Mouse (Mus musculus) hindbrain, embryonic 13.5 days (tissue): ENCODE results near the gene Myog. TPM values are rescaled to one million over a fixed set of nuclear protein-coding genes. Genes with fewer than 3 reads are reported as not detected.

ENCODE experiments used
- ATAC-seq: fragments of 200-750 bp; cut with Nextera tagmentation; 2 replicates; pipeline ENCODE4 v1.8.0; 2017; ENCODE audit warnings: moderate TSS enrichment; ENCODE audit not compliant: low FRiP score
- H3K27ac ChIP-seq: fragments of 300-500 bp; sonication (generic); 2 replicates; pipeline ENCODE4 v1.5.1; 2015; ENCODE audit warnings: inconsistent platforms, mild to moderate bottlenecking, moderate library complexity
- H3K27me3 ChIP-seq: fragments of 300-500 bp; sonication (generic); 2 replicates; pipeline ENCODE4 v1.6.1; 2015; ENCODE audit warnings: mild to moderate bottlenecking, inconsistent platforms
- H3K36me3 ChIP-seq: fragments of 300-500 bp; sonication (generic); 2 replicates; pipeline ENCODE4 v1.6.1; 2015; ENCODE audit warnings: mild to moderate bottlenecking, inconsistent platforms
- H3K4me1 ChIP-seq: fragments of 300-500 bp; sonication (generic); replicated peaks from 2 replicates; pipeline ENCODE4 v1.6.1; 2015; ENCODE audit warnings: inconsistent platforms
- H3K4me2 ChIP-seq: fragments of 300-500 bp; sonication (generic); 2 replicates; pipeline ENCODE4 v1.6.1; 2015; ENCODE audit warnings: inconsistent platforms, mild to moderate bottlenecking, moderate library complexity
- H3K4me3 ChIP-seq: fragments of 300-500 bp; sonication (generic); 2 replicates; pipeline ENCODE4 v1.5.1; 2015; ENCODE audit warnings: mild to moderate bottlenecking, inconsistent platforms
- H3K9ac ChIP-seq: fragments of 300-500 bp; sonication (generic); 2 replicates; pipeline ENCODE4 v1.6.1; 2015; ENCODE audit warnings: mild to moderate bottlenecking, inconsistent platforms
- H3K9me3 ChIP-seq: fragments of 300-500 bp; sonication (generic); 2 replicates; pipeline ENCODE4 v1.6.1; 2016; ENCODE audit warnings: inconsistent platforms
- WGBS: fragments of 180-500 bp; shearing (Covaris S2); methylation state at CpG from one replicate; pipeline ENCODE4 v1.1.7; 2015; 5-methylcytosine and 5-hydroxymethylcytosine counted together
- polyA plus RNA-seq: library from polyadenylated mRNA; unstranded; fragments of >200 nt; fragmentation: Nextera tagmentation; extraction: Ambion mirVana; gene quantifications from 2 replicates; pipeline ENCODE4 v1.2.1, GENCODE M21; 2015

The Myog gene
- polyA plus RNA-seq, 1 experiment from 2014 or later = 3.6 TPM

GRCm38 (mm10) chr1:134310729-134311128 lies 20.9 kb downstream of the Myog start:
- H3K36me3 ChIP-seq = peaks cover 25% of the 10 kb centered on the region
- H3K27me3 ChIP-seq = 0 out of 2 replicates have a peak, but pooled peaks cover 5% of the 10 kb centered on the region
- 93% methylated on average over 3 of the region's 3 CpGs for WGBS
- no peak overlapping the region for H3K9ac ChIP-seq
- H3K9me3 ChIP-seq = no peaks in the 10 kb centered on the region
- no peak overlapping the region for H3K4me3 ChIP-seq
- ATAC-seq = no peak
- no peak overlapping the region for H3K4me2 ChIP-seq
- no peaks in the 10 kb centered on the region for H3K4me1 ChIP-seq
- H3K27ac ChIP-seq = no peak overlapping the region

- Histone ChIP-seq H3K27ac (no peak overlapping the region), H3K27me3 (0 out of 2 replicates have a peak, but pooled peaks cover 5% of the 10 kb centered on the region), H3K36me3 (peaks cover 32% of the 10 kb centered on the region), H3K4me2 (no peak overlapping the region), H3K4me1 (no peaks in the 10 kb centered on the region), H3K9ac (no peak overlapping the region), H3K4me3 (no peak overlapping the region), H3K9me3 (no peaks in the 10 kb centered on the region)
- ATAC-seq = no peak
- WGBS = 91% methylated on average over 7 of the region's 7 CpGs
Measured at GRCm38 (mm10) chr1:134311760-134312159, 22.0 kb downstream of the Myog start.

- Histone ChIP-seq H3K27me3 (0 out of 2 replicates have a peak, but pooled peaks cover 5% of the 10 kb centered on the region), H3K4me2 (no peak overlapping the region), H3K9ac (no peak overlapping the region), H3K4me3 (no peak overlapping the region), H3K9me3 (no peaks in the 10 kb centered on the region), H3K27ac (no peak overlapping the region), H3K4me1 (peaks cover 12% of the 10 kb centered on the region), H3K36me3 (peaks cover 35% of the 10 kb centered on the region)
- WGBS = 90% methylated on average over 5 of the region's 5 CpGs
- ATAC-seq = no peak
Measured at GRCm38 (mm10) chr1:134315181-134315580, 25.4 kb downstream of the Myog start.

- Histone ChIP-seq H3K9me3 (no peaks in the 10 kb centered on the region), H3K27ac (no peak overlapping the region), H3K4me1 (peaks cover 24% of the 10 kb centered on the region), H3K4me2 (no peak overlapping the region), H3K9ac (no peak overlapping the region), H3K27me3 (0 out of 2 replicates have a peak, but pooled peaks cover 5% of the 10 kb centered on the region), H3K36me3 (peaks cover 31% of the 10 kb centered on the region), H3K4me3 (no peak overlapping the region)
- 91% methylated on average over 9 of the region's 9 CpGs for WGBS
- ATAC-seq = no peak
Measured at GRCm38 (mm10) chr1:134316361-134316760, 26.6 kb downstream of the Myog start.

GRCm38 (mm10) chr1:134318261-134318660 lies 28.5 kb downstream of the Myog start:
- no peak overlapping the region for H3K27ac ChIP-seq
- H3K9me3 ChIP-seq = no peaks in the 10 kb centered on the region
- peaks cover 22% of the 10 kb centered on the region for H3K36me3 ChIP-seq
- peaks cover 26% of the 10 kb centered on the region for H3K4me1 ChIP-seq
- WGBS = 79% methylated on average over 5 of the region's 5 CpGs
- no peak overlapping the region for H3K9ac ChIP-seq
- no peaks in the 10 kb centered on the region for H3K27me3 ChIP-seq
- no peak overlapping the region for H3K4me3 ChIP-seq
- ATAC-seq = no peak
- H3K4me2 ChIP-seq = no peak overlapping the region

- H3K9ac ChIP-seq = 0 out of 2 replicates have a peak overlapping the region, but pooled peaks have one; percentile 43
- H3K9me3 ChIP-seq = no peaks in the 10 kb centered on the region
- ATAC-seq = peak; percentile 58
- peak overlapping the region; percentile 62 for H3K27ac ChIP-seq
- H3K4me1 ChIP-seq = peaks cover 26% of the 10 kb centered on the region
- no peaks in the 10 kb centered on the region for H3K27me3 ChIP-seq
- no peak overlapping the region for H3K4me3 ChIP-seq
- WGBS = 50% methylated on average over 14 of the region's 14 CpGs
- H3K4me2 ChIP-seq = no peak overlapping the region
- peaks cover 26% of the 10 kb centered on the region for H3K36me3 ChIP-seq
Measured at GRCm38 (mm10) chr1:134320691-134321301, 31.0 kb downstream of the Myog start.

GRCm38 (mm10) chr1:134322591-134322990 lies 32.8 kb downstream of the Myog start:
- no peak overlapping the region for H3K4me3 ChIP-seq
- H3K9me3 ChIP-seq = no peaks in the 10 kb centered on the region
- WGBS = 91% methylated on average over 6 of the region's 6 CpGs
- H3K4me1 ChIP-seq = peaks cover 31% of the 10 kb centered on the region
- H3K27me3 ChIP-seq = no peaks in the 10 kb centered on the region
- no peak overlapping the region for H3K27ac ChIP-seq
- H3K9ac ChIP-seq = no peak overlapping the region
- ATAC-seq = no peak
- no peak overlapping the region for H3K4me2 ChIP-seq
- H3K36me3 ChIP-seq = peaks cover 23% of the 10 kb centered on the region; the same call in 1 of the 2 replicates

GRCm38 (mm10) chr1:134326841-134327346 lies 37.1 kb downstream of the Myog start:
- peaks cover 12% of the 10 kb centered on the region; the same call in 1 of the 2 replicates for H3K4me1 ChIP-seq
- H3K4me2 ChIP-seq = no peak overlapping the region
- WGBS = 96% methylated on average over 12 of the region's 12 CpGs
- no peaks in the 10 kb centered on the region for H3K27me3 ChIP-seq
- H3K4me3 ChIP-seq = no peak overlapping the region
- no peak overlapping the region for H3K27ac ChIP-seq
- peaks cover 21% of the 10 kb centered on the region; the same call in 1 of the 2 replicates for H3K36me3 ChIP-seq
- ATAC-seq = no peak
- H3K9me3 ChIP-seq = no peaks in the 10 kb centered on the region
- H3K9ac ChIP-seq = no peak overlapping the region

GRCm38 (mm10) chr1:134331879-134332635 lies 42.3 kb downstream of the Myog start:
- H3K4me2 ChIP-seq = no peak overlapping the region

GRCm38 (mm10) chr1:134332770-134333271 lies 43.0 kb downstream of the Myog start, which contains the start of gene Ppfia4:
Gene Ppfia4, minus strand, starts transcription at chr1:134332928.
- no peaks in the 10 kb centered on the region for H3K9me3 ChIP-seq
- no peak within 1 kb of the TSS for H3K4me3 ChIP-seq

More at GRCm38 (mm10) chr1:134331879-134332635, 42.3 kb downstream of the Myog start:
- no peak overlapping the region for H3K27ac ChIP-seq
- H3K36me3 ChIP-seq = 0 out of 2 replicates have a peak, but pooled peaks cover 2% of the 10 kb centered on the region
- ATAC-seq = 0 out of 2 replicates have a peak, but pooled peaks have one; percentile 23
- H3K4me1 ChIP-seq = peaks cover 31% of the 10 kb centered on the region
- H3K27me3 ChIP-seq = no peaks in the 10 kb centered on the region
- no peak overlapping the region for H3K9ac ChIP-seq
- 62% methylated on average over 20 of the region's 20 CpGs for WGBS
- no peak overlapping the region for H3K4me3 ChIP-seq
- no peaks in the 10 kb centered on the region for H3K9me3 ChIP-seq

GRCm38 (mm10) chr1:134333371-134334110 lies 43.8 kb downstream of the Myog start:
- Histone ChIP-seq H3K4me1 (peaks cover 19% of the 10 kb centered on the region), H3K27me3 (no peaks in the 10 kb centered on the region), H3K4me2 (no peak overlapping the region), H3K9me3 (no peaks in the 10 kb centered on the region), H3K9ac (no peak overlapping the region), H3K27ac (no peak overlapping the region), H3K4me3 (no peak overlapping the region), H3K36me3 (no peaks in the 10 kb centered on the region)
- ATAC-seq = no peak
- WGBS = 83% methylated on average over 10 of the region's 10 CpGs

More at GRCm38 (mm10) chr1:134332770-134333271, 43.0 kb downstream of the Myog start, which contains the start of gene Ppfia4:
- H3K27me3 ChIP-seq = no peaks in the 10 kb centered on the region
- peak; percentile 64; the same call in 1 of the 2 replicates for ATAC-seq
- H3K27ac ChIP-seq = no peak within 1 kb of the TSS
- H3K36me3 ChIP-seq = no peaks in the 10 kb centered on the region
- no peak within 1 kb of the TSS for H3K4me2 ChIP-seq
- H3K9ac ChIP-seq = no peak within 1 kb of the TSS
- 70% methylated on average over 13 of the region's 13 CpGs for WGBS
- H3K4me1 ChIP-seq = peaks cover 24% of the 10 kb centered on the region
